Mouse (Mus musculus): ENCODE measurements around the gene Tsc1.

DNA sequence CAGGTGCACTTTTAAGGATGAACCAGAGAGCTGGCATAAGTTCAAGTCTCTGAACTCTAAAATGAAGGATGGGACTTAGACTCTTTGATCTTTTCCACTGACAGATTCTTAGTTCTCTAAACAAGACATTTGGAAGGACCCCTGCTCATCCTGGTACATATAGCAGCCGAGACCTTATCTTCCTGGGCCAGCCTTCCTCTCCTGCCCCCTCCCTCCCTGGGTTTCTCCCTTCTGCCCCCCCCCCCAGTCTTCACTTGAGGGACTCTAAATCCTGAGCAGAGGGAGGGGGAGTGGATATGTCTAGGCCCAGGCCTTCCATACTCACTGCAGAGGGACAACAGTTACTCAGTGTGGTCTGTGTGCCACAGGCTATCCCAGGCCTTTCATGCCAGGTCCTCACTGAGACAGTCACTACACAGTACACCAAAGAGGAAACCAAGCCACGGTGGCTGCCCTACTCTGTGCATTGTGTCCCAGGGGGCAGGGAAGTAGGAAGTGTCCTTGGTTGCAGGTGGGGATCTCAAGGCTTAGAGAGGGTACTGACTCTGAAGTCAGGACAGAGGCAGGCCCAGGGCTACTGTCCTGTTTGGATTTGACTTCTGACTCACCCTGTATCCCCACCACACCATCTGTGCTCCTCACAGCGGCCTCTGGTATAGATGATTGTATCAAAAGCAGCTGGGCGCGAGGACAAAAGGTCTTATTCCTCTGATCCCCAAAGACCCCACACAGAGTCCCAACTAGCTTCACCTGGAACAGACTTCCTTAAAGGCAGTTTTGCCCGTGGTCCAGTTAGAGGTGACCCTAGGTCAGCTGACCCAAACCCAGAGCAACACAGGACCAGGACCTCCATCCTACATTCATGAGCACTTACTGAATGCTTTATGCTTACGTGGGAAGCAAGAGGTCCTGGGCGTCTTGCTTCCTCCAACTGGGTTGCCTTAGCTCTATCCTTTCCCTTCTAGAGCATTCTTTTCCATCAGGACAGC lies 23.2 kb upstream of the Tsc1 start:
- TF ChIP-seq GATA1 (IDR thresholded peaks at IDR 0.05; ENCODE audit: low read length) = no peak
- no peak for TF ChIP-seq TAL1 (IDR thresholded peaks at IDR 0.05; ENCODE audit: low read length)
